Mouse (Mus musculus) forebrain, embryonic 14.5 days (tissue): ENCODE results near the gene Hist1h2bf. TPM values are rescaled to one million over a fixed set of nuclear protein-coding genes. Genes with fewer than 3 reads are reported as not detected.
"Not testable (repeated sequence)": the region's sequence is repeated elsewhere in the genome, so short reads cannot be mapped to it uniquely, and the experiment has no call there.

Experiments
- ATAC-seq: fragments of 200-750 bp; cut with Nextera tagmentation; 2 replicates; pipeline ENCODE4 v1.8.0; 2017; ENCODE audit warnings: mild to moderate bottlenecking, moderate library complexity
- DNase-seq: peaks from one replicate; pipeline ENCODE4 v3.0.0-alpha.2; 2015; ENCODE audit warnings: low spot score
- H3K27ac ChIP-seq: fragments of 300-500 bp; sonication (generic); 2 replicates; pipeline ENCODE4 v1.5.1; 2014; ENCODE audit warnings: low read depth, mild to moderate bottlenecking, control low read depth, low read length, moderate library complexity
- H3K27me3 ChIP-seq: fragments of 300-500 bp; sonication (generic); replicated peaks from 2 replicates; pipeline ENCODE4 v1.6.1; 2014; ENCODE audit warnings: low read length, control low read depth, mixed read lengths; ENCODE audit not compliant: control insufficient read depth, insufficient read depth
- H3K36me3 ChIP-seq: fragments of 300-500 bp; sonication (generic); 2 replicates; pipeline ENCODE4 v1.6.1; 2014; ENCODE audit warnings: low read length, control low read depth; ENCODE audit not compliant: control insufficient read depth, insufficient read depth
- H3K4me1 ChIP-seq: fragments of 300-500 bp; sonication (generic); 2 replicates; pipeline ENCODE4 v1.6.1; 2014; ENCODE audit warnings: antibody characterized with exemption, low read length, control low read depth; ENCODE audit not compliant: control insufficient read depth, insufficient read depth
- H3K4me2 ChIP-seq: fragments of 300-500 bp; sonication (generic); 2 replicates; pipeline ENCODE4 v1.6.1; 2014; ENCODE audit warnings: mild to moderate bottlenecking, control low read depth, low read length
- H3K4me3 ChIP-seq: fragments of 300-500 bp; sonication (generic); 2 replicates; pipeline ENCODE4 v1.5.1; 2014; ENCODE audit warnings: low read depth, low read length, control low read depth
- H3K9ac ChIP-seq: fragments of 300-500 bp; sonication (generic); 2 replicates; pipeline ENCODE4 v1.6.1; 2014; ENCODE audit warnings: mild to moderate bottlenecking, low read length, control low read depth, moderate library complexity
- H3K9me3 ChIP-seq: fragments of 300-500 bp; sonication (generic); replicated peaks from 2 replicates; pipeline ENCODE4 v1.6.1; 2016; ENCODE audit warnings: low read length, control low read depth, mixed read lengths; ENCODE audit not compliant: control insufficient read depth
- WGBS: fragments of 180-500 bp; shearing (Covaris S2); extraction: QIAGEN DNeasy Blood & Tissue Kit; methylation state at CpG from one replicate; pipeline ENCODE4 v1.1.7; 2014; 5-methylcytosine and 5-hydroxymethylcytosine counted together
- polyA plus RNA-seq: library from polyadenylated mRNA; unstranded; fragments of >200 nt; fragmentation: Nextera tagmentation; extraction: Ambion mirVana; gene quantifications from 2 replicates; pipeline ENCODE4 v1.2.1, GENCODE M21; 2014

Gene Hist1h2bf
- polyA plus RNA-seq, 1 experiment from 2014 or later: 3.9 TPM

DNA sequence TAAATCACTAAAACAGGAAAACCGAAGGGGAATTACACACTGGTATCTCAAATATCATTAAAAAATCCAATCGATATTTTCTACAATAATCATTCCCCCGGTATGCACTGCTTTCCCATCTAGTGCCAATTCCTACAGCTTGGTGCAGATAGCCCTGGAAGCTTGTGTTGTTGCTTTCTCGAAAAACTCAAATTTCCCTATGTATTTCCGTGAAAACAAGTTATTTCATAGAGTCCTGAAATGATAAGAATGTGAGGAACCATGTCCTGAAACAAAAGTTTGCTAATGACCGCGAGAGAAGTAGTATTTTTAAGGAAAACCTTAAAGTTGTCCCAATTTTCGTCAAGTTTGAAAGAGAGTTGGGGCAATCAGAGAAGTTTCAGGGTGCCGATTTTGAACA is 19.6 kb downstream of the Hist1h2bf start:
- Histone ChIP-seq H3K4me3 (peak overlapping the region; percentile 53; the same call in 1 of the 2 replicates), H3K27ac (peak overlapping the region; percentile 95)
- whole genome bisulfite sequencing: 22% methylated on average over 9 of the region's 9 CpGs

GRCm38 (mm10) chr13:23552962-23553361 is 21.0 kb downstream of the Hist1h2bf start, which contains the start of gene Hist1h1d:
TSS of gene Hist1h1d (plus strand) at chr13:23553262.
- Histone ChIP-seq H3K36me3 (no peaks in the 10 kb centered on the region), H3K27ac (peak within 1 kb of the TSS; percentile 95), H3K4me1 (peaks cover 12% of the 10 kb centered on the region; the same call in 1 of the 2 replicates), H3K27me3 (no peaks in the 10 kb centered on the region), H3K9me3 (no peaks in the 10 kb centered on the region), H3K4me3 (peak within 1 kb of the TSS; percentile 37; the same call in 1 of the 2 replicates), H3K4me2 (peak within 1 kb of the TSS; percentile 94), H3K9ac (no peak within 1 kb of the TSS; the same call in 1 of the 2 replicates)
- DNase-seq (no peak), ATAC-seq (no peak)

More for the DNA sequence above, 19.6 kb downstream of the Hist1h2bf start:
- H3K27me3 ChIP-seq: no peaks in the 10 kb centered on the region
- ATAC-seq (no peak), DNase-seq (no peak)
- H3K4me1 ChIP-seq: peaks cover 12% of the 10 kb centered on the region; the same call in 1 of the 2 replicates
- no peaks in the 10 kb centered on the region for H3K9me3 ChIP-seq
- peak overlapping the region; percentile 88 for H3K9ac ChIP-seq
- no peaks in the 10 kb centered on the region for H3K36me3 ChIP-seq
- H3K4me2 ChIP-seq: peak overlapping the region; percentile 94

GRCm38 (mm10) chr13:23551931-23552914 is 21.8 kb downstream of the Hist1h2bf start:
- H3K4me2 ChIP-seq: peak overlapping the region; percentile 54
- H3K27ac ChIP-seq: peak overlapping the region; percentile 83
- H3K36me3 ChIP-seq: no peaks in the 10 kb centered on the region
- no peaks in the 10 kb centered on the region for H3K27me3 ChIP-seq
- no peaks in the 10 kb centered on the region for H3K9me3 ChIP-seq
- peaks cover 12% of the 10 kb centered on the region; the same call in 1 of the 2 replicates for H3K4me1 ChIP-seq
- ATAC-seq: no peak
- H3K9ac ChIP-seq: peak overlapping the region; percentile 60; the same call in 1 of the 2 replicates
- DNase-seq: no peak
- peak overlapping the region; percentile 37 for H3K4me3 ChIP-seq
- 51% methylated on average over 8 of the region's 8 CpGs for WGBS

GRCm38 (mm10) chr13:23551146-23551834 is 22.7 kb downstream of the Hist1h2bf start, which contains the start of gene Hist1h4f:
TSS of gene Hist1h4f (minus strand) at chr13:23551648.
- peak within 1 kb of the TSS; percentile 60 for H3K9ac ChIP-seq
- H3K4me3 ChIP-seq: peak within 1 kb of the TSS; percentile 37
- ATAC-seq (peak; percentile 87), DNase-seq (peak; percentile 97)
- WGBS: under 1% methylated on average over 47 of the region's 47 CpGs
- H3K27me3 ChIP-seq, H3K36me3 ChIP-seq, H3K4me1 ChIP-seq, H3K9me3 ChIP-seq: not testable (repeated sequence)
- peak within 1 kb of the TSS; percentile 54 for H3K4me2 ChIP-seq
- H3K27ac ChIP-seq: peak within 1 kb of the TSS; percentile 83

- ATAC-seq: no peak
These were observed 23.2 kb downstream of the Hist1h2bf start for GRCm38 (mm10) chr13:23550761-23551145.

DNA sequence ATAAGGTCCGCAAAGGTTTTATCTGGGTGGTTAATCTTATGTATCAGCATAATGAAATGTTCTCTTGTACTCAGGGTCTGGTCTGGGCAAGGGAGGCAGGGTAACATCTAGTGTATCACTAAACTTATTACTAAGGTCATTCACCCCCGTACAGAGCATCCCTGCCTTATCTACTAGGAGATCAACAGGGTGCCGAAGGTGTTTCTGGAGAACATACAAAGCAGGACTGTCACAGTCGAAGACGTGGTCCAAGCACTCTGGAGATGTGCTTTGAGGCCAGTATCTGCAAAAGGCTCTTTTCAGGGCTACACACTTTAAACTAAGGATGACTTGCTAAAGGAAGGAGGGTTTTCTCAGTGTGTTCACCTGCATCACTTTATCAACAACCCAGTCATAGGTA is 27.3 kb downstream of the Hist1h2bf start:
- ATAC-seq: no peak
- Histone ChIP-seq H3K4me1 (peaks cover 4% of the 10 kb centered on the region; the same call in 1 of the 2 replicates), H3K4me2 (no peak overlapping the region), H3K27ac (no peak overlapping the region), H3K9ac (no peak overlapping the region), H3K9me3 (no peaks in the 10 kb centered on the region), H3K27me3 (no peaks in the 10 kb centered on the region), H3K36me3 (no peaks in the 10 kb centered on the region), H3K4me3 (no peak overlapping the region)
- DNase-seq: no peak
- 78% methylated on average over 5 of the region's 5 CpGs for WGBS

More at GRCm38 (mm10) chr13:23550761-23551145, 23.2 kb downstream of the Hist1h2bf start:
- Histone ChIP-seq H3K9me3 (no peaks in the 10 kb centered on the region), H3K27ac (peak overlapping the region; percentile 83), H3K36me3 (no peaks in the 10 kb centered on the region), H3K4me3 (peak overlapping the region; percentile 37), H3K9ac (peak overlapping the region; percentile 60), H3K27me3 (no peaks in the 10 kb centered on the region), H3K4me2 (peak overlapping the region; percentile 54), H3K4me1 (peaks cover 6% of the 10 kb centered on the region; the same call in 1 of the 2 replicates)
- WGBS: 7% methylated on average over 3 of the region's 3 CpGs
- no peak for DNase-seq

GRCm38 (mm10) chr13:23544787-23545120 is 29.2 kb downstream of the Hist1h2bf start:
- H3K9me3 ChIP-seq, DNase-seq, H3K36me3 ChIP-seq, H3K4me1 ChIP-seq, H3K27me3 ChIP-seq: not testable (repeated sequence)
- Histone ChIP-seq H3K4me2 (peak overlapping the region; percentile 81), H3K4me3 (peak overlapping the region; percentile 41), H3K27ac (peak overlapping the region; percentile 92), H3K9ac (peak overlapping the region; percentile 62)
- WGBS: under 1% methylated on average over 11 of the region's 14 CpGs
- peak; percentile 35; the same call in 1 of the 2 replicates for ATAC-seq

GRCm38 (mm10) chr13:23543965-23544786 is 29.8 kb downstream of the Hist1h2bf start, which contains the start of gene Hist1h3f:
TSS of gene Hist1h3f (plus strand) at chr13:23544052.
- H3K4me1 ChIP-seq: no peaks in the 10 kb centered on the region
- H3K4me2 ChIP-seq: peak within 1 kb of the TSS; percentile 81
- peak; percentile 95 for ATAC-seq
- H3K27me3 ChIP-seq: no peaks in the 10 kb centered on the region
- H3K9me3 ChIP-seq: no peaks in the 10 kb centered on the region
- peak within 1 kb of the TSS; percentile 62 for H3K9ac ChIP-seq
- peak within 1 kb of the TSS; percentile 92 for H3K27ac ChIP-seq
- under 1% methylated on average over 21 of the region's 45 CpGs for WGBS
- no peaks in the 10 kb centered on the region for H3K36me3 ChIP-seq
- peak; percentile 99 for DNase-seq
- peak within 1 kb of the TSS; percentile 41 for H3K4me3 ChIP-seq
